Mouse (Mus musculus) R1 (cell line): Measurements from ENCODE around the gene Slc25a45.

Source experiments
- DNase-seq: peaks from one replicate; pipeline ENCODE4 v3.0.0-alpha.2; 2018; ENCODE audit warnings: low read depth, low spot score

The Slc25a45 gene

GRCm38 (mm10) chr19:5877618-5878361 is at the start of gene Slc25a45:
Gene Slc25a45 (plus strand): TSS chr19:5877808.
- peak; percentile 85 for DNase-seq

- DNase-seq = no peak
These were observed 49.5 kb upstream of the Slc25a45 start for GRCm38 (mm10) chr19:5828155-5828554.

GRCm38 (mm10) chr19:5828905-5829304 is 48.7 kb upstream of the Slc25a45 start:
- DNase-seq = no peak

- DNase-seq = no peak
These were observed 47.5 kb upstream of the Slc25a45 start for GRCm38 (mm10) chr19:5829958-5830615.

- DNase-seq = no peak
These were observed 46.8 kb upstream of the Slc25a45 start for GRCm38 (mm10) chr19:5830776-5831175.

GRCm38 (mm10) chr19:5831224-5831957 is 46.2 kb upstream of the Slc25a45 start:
- DNase-seq = no peak

GRCm38 (mm10) chr19:5831958-5832320 is 45.7 kb upstream of the Slc25a45 start:
- no peak for DNase-seq

GRCm38 (mm10) chr19:5832326-5832725 is 45.3 kb upstream of the Slc25a45 start:
- DNase-seq = no peak

- DNase-seq = no peak
These were observed 44.1 kb upstream of the Slc25a45 start for GRCm38 (mm10) chr19:5833287-5834100.

- no peak for DNase-seq
These were observed 43.2 kb upstream of the Slc25a45 start for GRCm38 (mm10) chr19:5834260-5834925.

GRCm38 (mm10) chr19:5835054-5835921 is 42.3 kb upstream of the Slc25a45 start:
- no peak for DNase-seq

- DNase-seq = peak; percentile 43
These were observed 41.6 kb upstream of the Slc25a45 start for GRCm38 (mm10) chr19:5835922-5836430.

- peak; percentile 46 for DNase-seq
These were observed 40.6 kb upstream of the Slc25a45 start for GRCm38 (mm10) chr19:5836941-5837572.

GRCm38 (mm10) chr19:5837606-5838005 is 40.0 kb upstream of the Slc25a45 start:
- DNase-seq = no peak

GRCm38 (mm10) chr19:5838136-5838891 is 39.3 kb upstream of the Slc25a45 start:
- no peak for DNase-seq

GRCm38 (mm10) chr19:5838892-5839165 is 38.8 kb upstream of the Slc25a45 start:
- DNase-seq = no peak

GRCm38 (mm10) chr19:5839317-5840085 is 38.1 kb upstream of the Slc25a45 start:
- no peak for DNase-seq
